Mouse (Mus musculus): ENCODE measurements around the gene 2700049A03Rik. TPM values are rescaled to one million over a fixed set of nuclear protein-coding genes. Genes with fewer than 3 reads are reported as not detected.

Gene 2700049A03Rik
- total RNA-seq, 2 experiments from 2014 or later, result 9.1 to 9.3 TPM

- no peak for DNase-seq
Observed at GRCm38 (mm10) chr12:71269367-71269766, 132.7 kb downstream of the 2700049A03Rik start.

- DNase-seq, result no peak
Observed at GRCm38 (mm10) chr12:71271131-71271530, 134.5 kb downstream of the 2700049A03Rik start.

- DNase-seq, result peak in 1 of 2 experiments; percentile 18
Observed at GRCm38 (mm10) chr12:71274519-71275237, 138.0 kb downstream of the 2700049A03Rik start.

GRCm38 (mm10) chr12:71275906-71276595 lies 139.4 kb downstream of the 2700049A03Rik start:
- DNase-seq, result no peak

- no peak for DNase-seq
Observed at GRCm38 (mm10) chr12:71279521-71280262, 143.0 kb downstream of the 2700049A03Rik start.

- DNase-seq, result no peak
Observed at GRCm38 (mm10) chr12:71281201-71281768, 144.6 kb downstream of the 2700049A03Rik start.

- DNase-seq, result no peak
Observed at GRCm38 (mm10) chr12:71285399-71285798, 148.8 kb downstream of the 2700049A03Rik start.

- no peak for DNase-seq
Observed at GRCm38 (mm10) chr12:71290460-71290859, 153.8 kb downstream of the 2700049A03Rik start.

Other genes starting within 250 kb of the 2700049A03Rik start
- 100 to 1,000 TPM; 205 to 206 TPM for gene Actr10, start 199.0 kb upstream of the 2700049A03Rik start, total RNA-seq (2021)
- 100 to 1,000 TPM; 366 to 395 TPM for gene Psma3, start 162.2 kb upstream of the 2700049A03Rik start, total RNA-seq (2021)
- gene Arid4a, start 120.9 kb upstream of the 2700049A03Rik start, total RNA-seq (2021), result 10 to 100 TPM; 21.2 to 22.3 TPM
- gene Tomm20l, start 25.4 kb upstream of the 2700049A03Rik start, total RNA-seq (2021), result 10 to 100 TPM in 1 of 2 experiments, 1 to 10 TPM in 1; 3.7 to 12.3 TPM
- gene Timm9, start 164 bp upstream of the 2700049A03Rik start, total RNA-seq (2021), result 10 to 100 TPM; 50.3 to 56.3 TPM
- gene Dact1, start 173.0 kb downstream of the 2700049A03Rik start, total RNA-seq (2021), result 10 to 100 TPM; 20.2 to 24.3 TPM

All from adrenal gland, postnatal 36 days (tissue).